1 mouse cellular context compared by ENCODE assay signal in the genomic region with DNA sequence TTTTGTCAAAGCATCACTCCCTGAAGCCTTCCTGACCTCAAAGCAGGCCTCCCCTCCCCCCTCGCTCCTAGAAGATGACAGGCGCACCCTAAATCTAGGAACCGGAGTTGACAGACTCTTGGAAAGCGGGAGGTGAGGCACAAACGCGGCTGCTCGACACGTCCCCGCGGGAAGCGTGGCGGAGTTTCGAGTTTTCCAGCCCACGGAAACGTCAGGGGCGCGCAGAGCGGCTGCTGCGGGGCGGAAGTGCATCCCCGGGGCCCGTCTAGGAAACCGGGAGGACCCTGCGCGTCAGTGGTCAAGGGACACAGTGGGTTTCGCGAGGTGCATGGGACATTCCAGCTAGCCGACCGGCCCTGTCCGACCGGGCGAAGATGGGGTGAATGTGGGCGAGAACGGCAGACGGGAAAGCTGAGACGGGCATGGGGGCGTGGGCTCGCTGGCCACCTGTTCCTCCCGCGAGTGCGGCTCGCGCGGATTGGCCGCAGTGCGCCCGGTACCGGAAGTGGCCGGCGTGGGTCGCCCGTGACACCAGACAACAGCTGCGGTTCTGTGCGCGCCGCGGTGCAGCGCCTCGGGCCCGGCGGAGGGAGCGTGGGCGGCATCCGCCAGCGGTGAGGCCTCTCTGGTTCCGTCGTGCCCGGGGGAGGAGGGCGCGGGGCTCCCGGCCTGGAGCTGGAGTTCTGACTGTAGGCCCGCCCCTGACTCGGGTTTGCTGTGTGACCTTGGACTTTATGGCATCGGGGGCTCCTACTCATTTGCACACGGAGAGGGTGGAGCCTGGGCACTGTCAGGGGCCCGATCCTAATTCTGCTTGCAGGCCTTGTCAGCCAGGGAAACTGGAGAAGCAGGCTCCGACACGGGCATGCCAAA.
TF ChIP-seq lines count a peak whose summit lies in the region.

A gene (plus strand): TSS at position 274 of the 873 bp plus-strand sequence.

TF ChIP-seq in CH12.LX, 34 proteins besides CTCF, POLR2A, EP300 and RAD21 (continued from another document):
- TF ChIP-seq PAX5 (IDR thresholded peaks at IDR 0.05; ENCODE audit: low read length) (no peak), ZMIZ1 (IDR thresholded peaks at IDR 0.05; ENCODE audit: low read depth, low read length) (peak; percentile 82; the same call in 1 of the 2 replicates), MAFK (IDR thresholded peaks at IDR 0.05; ENCODE audit: insufficient replicate concordance, low read length) (0 out of 2 replicates have a peak, but pooled peaks have one; percentile 5), MAX (IDR thresholded peaks at IDR 0.05; ENCODE audit: low read length) (peak; percentile 68), ELF1 (IDR thresholded peaks at IDR 0.05; ENCODE audit: low read depth, low read length) (peak; percentile 89), MYC (IDR thresholded peaks at IDR 0.05; ENCODE audit: low read depth, low read length) (peak; percentile 53), UBTF (IDR thresholded peaks at IDR 0.05; ENCODE audit: low read depth, low read length) (peak; percentile 84; the same call in 1 of the 2 replicates), POLR2AphosphoS2 (IDR thresholded peaks at IDR 0.05; ENCODE audit: low read depth, low read length) (peak; percentile 85), MEF2A (IDR thresholded peaks at IDR 0.05; ENCODE audit: borderline replicate concordance, low read depth, low read length) (peak; percentile 16; the same call in 1 of the 2 replicates), GABPA (IDR thresholded peaks at IDR 0.05; ENCODE audit: insufficient replicate concordance, low read depth, low read length) (no peak), USF1 (IDR thresholded peaks at IDR 0.05; ENCODE audit: low read depth, low read length) (no peak), CHD1 (IDR thresholded peaks at IDR 0.05; ENCODE audit: low read depth, low read length) (0 out of 2 replicates have a peak, but pooled peaks have one; percentile 9), USF2 (conservative IDR thresholded peaks at IDR 0.05; ENCODE audit: low read depth, low read length) (no peak), ETS1 (conservative IDR thresholded peaks at IDR 0.05; ENCODE audit: low read depth, low read length) (peak; percentile 33), NELFE (IDR thresholded peaks at IDR 0.05; ENCODE audit: low read depth, low read length) (peak; percentile 93), CHD2 (IDR thresholded peaks at IDR 0.05; ENCODE audit: low read length) (0 out of 2 replicates have a peak, but pooled peaks have one; percentile 61), SIN3A (IDR thresholded peaks at IDR 0.05; ENCODE audit: low read length) (peak; percentile 70; the same call in 1 of the 2 replicates), RCOR1 (conservative IDR thresholded peaks at IDR 0.05; ENCODE audit: low read depth, low read length) (0 out of 2 replicates have a peak, but pooled peaks have one; percentile 31), BHLHE40 (IDR thresholded peaks at IDR 0.05; ENCODE audit: low read depth, low read length) (peak; percentile 91), NRF1 (IDR thresholded peaks at IDR 0.05; ENCODE audit: low read depth, low read length) (no peak), KAT2A (IDR thresholded peaks at IDR 0.05; ENCODE audit: insufficient replicate concordance, low read length) (0 out of 2 replicates have a peak, but pooled peaks have one; percentile 11), HCFC1 (IDR thresholded peaks at IDR 0.05; ENCODE audit: low read depth, low read length) (peak; percentile 65), SMC3 (IDR thresholded peaks at IDR 0.05; ENCODE audit: low read depth, low read length) (no peak), ZKSCAN1 (IDR thresholded peaks at IDR 0.05; ENCODE audit: borderline replicate concordance, low read depth, low read length) (no peak)
